Mouse (Mus musculus) forebrain, postnatal 0 days (tissue): ENCODE data around the gene Tubb1. TPM values are rescaled to one million over a fixed set of nuclear protein-coding genes. Genes with fewer than 3 reads are reported as not detected.

ENCODE experiments used
- ATAC-seq: fragments of 200-750 bp; cut with Nextera tagmentation; 2 replicates; pipeline ENCODE4 v1.8.0; 2017; ENCODE audit warnings: mild to moderate bottlenecking, moderate library complexity
- DNase-seq: peaks from one replicate; pipeline ENCODE4 v3.0.0-alpha.2; 2015
- H3K27ac ChIP-seq: fragments of 300-500 bp; sonication (generic); 2 replicates; pipeline ENCODE4 v1.5.1; 2014; ENCODE audit warnings: low read depth, mild to moderate bottlenecking, antibody characterized with exemption, low read length, moderate library complexity, mixed read lengths
- H3K27me3 ChIP-seq: fragments of 300-500 bp; sonication (generic); 2 replicates; pipeline ENCODE4 v1.6.1; 2014; ENCODE audit warnings: mild to moderate bottlenecking, low read length, mixed read lengths; ENCODE audit not compliant: insufficient read depth
- H3K36me3 ChIP-seq: fragments of 300-500 bp; sonication (generic); 2 replicates; pipeline ENCODE4 v1.6.1; 2014; ENCODE audit warnings: mild to moderate bottlenecking, moderate library complexity; ENCODE audit not compliant: insufficient read depth
- H3K4me1 ChIP-seq: fragments of 300-500 bp; sonication (generic); 2 replicates; pipeline ENCODE4 v1.6.1; 2014; ENCODE audit warnings: antibody characterized with exemption; ENCODE audit not compliant: insufficient read depth
- H3K4me2 ChIP-seq: fragments of 300-500 bp; sonication (generic); 2 replicates; pipeline ENCODE4 v1.6.1; 2014; ENCODE audit warnings: low read depth, mild to moderate bottlenecking, moderate library complexity
- H3K4me3 ChIP-seq: fragments of 300-500 bp; sonication (generic); 2 replicates; pipeline ENCODE4 v1.5.1; 2014; ENCODE audit warnings: low read depth, low read length, mixed read lengths
- H3K9ac ChIP-seq: fragments of 300-500 bp; sonication (generic); 2 replicates; pipeline ENCODE4 v1.6.1; 2014; ENCODE audit warnings: mild to moderate bottlenecking
- H3K9me3 ChIP-seq: fragments of 300-500 bp; sonication (generic); 2 replicates; pipeline ENCODE4 v1.6.1; 2016; ENCODE audit warnings: low read length
- CTCF ChIP-seq: sonication (generic); IDR thresholded peaks from 2 replicates; pipeline ENCODE4 v1.5.1; 2016; ENCODE audit warnings: antibody characterized with exemption, control low read depth, low read depth
- WGBS: fragments of 180-500 bp; shearing (Covaris S2); extraction: QIAGEN DNeasy Blood & Tissue Kit; methylation state at CpG from one replicate; pipeline ENCODE4 v1.1.7; 2014; 5-methylcytosine and 5-hydroxymethylcytosine counted together
- polyA plus RNA-seq: library from polyadenylated mRNA; unstranded; fragments of >200 nt; fragmentation: Nextera tagmentation; extraction: Ambion mirVana; gene quantifications from 2 replicates; pipeline ENCODE4 v1.2.1, GENCODE M21; 2015
- total RNA-seq: library from RNA; depleted of rRNA; stranded (reverse); fragments of >200 nt; gene quantifications from 2 replicates; pipeline ENCODE4 v1.2.3, GENCODE M21; 2014

Tubb1 gene
- total and polyA plus RNA-seq, 2 experiments from 2014 or later: 0.11 to 0.38 TPM

DNA sequence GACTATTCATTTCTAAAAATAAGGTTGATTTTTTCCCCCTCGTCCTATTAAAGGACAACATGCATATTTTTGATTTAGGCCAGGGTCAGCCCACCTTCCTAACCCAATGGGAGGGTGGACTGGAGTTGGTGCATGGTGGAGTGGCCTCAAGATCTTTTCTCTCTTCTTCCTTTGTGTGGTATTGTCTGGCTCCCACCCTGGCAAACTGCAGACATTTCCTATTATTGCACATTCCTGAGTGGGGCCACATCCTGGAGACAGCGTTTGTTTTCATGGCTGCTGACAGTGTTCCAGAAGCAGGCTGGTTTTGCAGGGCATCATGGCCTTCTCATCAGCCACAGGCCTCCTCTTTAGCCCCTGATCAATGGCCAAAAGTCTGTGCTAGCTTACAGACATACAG is 7.4 kb upstream of the Tubb1 start:
- 51% methylated on average over 2 of the region's 2 CpGs for whole genome bisulfite sequencing
- no peak for ATAC-seq
- Histone ChIP-seq H3K9ac (no peak overlapping the region), H3K36me3 (no peaks in the 10 kb centered on the region), H3K4me3 (no peak overlapping the region), H3K4me1 (peaks cover 8% of the 10 kb centered on the region), H3K9me3 (no peaks in the 10 kb centered on the region), H3K27ac (no peak overlapping the region), H3K27me3 (no peaks in the 10 kb centered on the region), H3K4me2 (no peak overlapping the region)
- no peak for DNase-seq
- no peak for TF ChIP-seq CTCF

DNA sequence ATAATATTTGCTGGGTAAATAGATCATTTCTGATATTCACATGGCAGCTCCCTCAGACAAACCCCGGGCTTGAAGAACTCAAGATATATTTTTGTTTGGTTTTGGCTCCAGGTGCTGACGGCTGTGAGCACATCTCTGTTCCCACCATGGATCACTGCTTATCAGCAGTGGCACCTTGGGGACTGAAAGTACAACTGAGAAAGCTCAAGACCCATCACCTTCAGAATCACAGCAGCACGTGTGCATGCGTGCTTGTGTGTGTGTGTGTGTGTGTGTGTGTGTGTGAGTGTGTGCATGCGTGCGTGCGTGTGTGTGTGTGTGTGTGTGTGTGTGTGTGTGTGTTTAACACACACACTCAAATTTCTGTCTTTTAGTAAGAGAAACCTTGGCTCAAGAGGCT is 6.1 kb upstream of the Tubb1 start:
- DNase-seq (no peak), ATAC-seq (no peak)
- H3K4me1 ChIP-seq: peaks cover 2% of the 10 kb centered on the region; the same call in 1 of the 2 replicates
- H3K36me3 ChIP-seq: no peaks in the 10 kb centered on the region
- H3K9me3 ChIP-seq: no peaks in the 10 kb centered on the region
- no peak overlapping the region for H3K27ac ChIP-seq
- no peaks in the 10 kb centered on the region for H3K27me3 ChIP-seq
- H3K4me3 ChIP-seq: no peak overlapping the region
- 95% methylated on average over 7 of the region's 7 CpGs for WGBS
- H3K9ac ChIP-seq: no peak overlapping the region
- no peak overlapping the region for H3K4me2 ChIP-seq
- TF ChIP-seq CTCF: no peak

DNA sequence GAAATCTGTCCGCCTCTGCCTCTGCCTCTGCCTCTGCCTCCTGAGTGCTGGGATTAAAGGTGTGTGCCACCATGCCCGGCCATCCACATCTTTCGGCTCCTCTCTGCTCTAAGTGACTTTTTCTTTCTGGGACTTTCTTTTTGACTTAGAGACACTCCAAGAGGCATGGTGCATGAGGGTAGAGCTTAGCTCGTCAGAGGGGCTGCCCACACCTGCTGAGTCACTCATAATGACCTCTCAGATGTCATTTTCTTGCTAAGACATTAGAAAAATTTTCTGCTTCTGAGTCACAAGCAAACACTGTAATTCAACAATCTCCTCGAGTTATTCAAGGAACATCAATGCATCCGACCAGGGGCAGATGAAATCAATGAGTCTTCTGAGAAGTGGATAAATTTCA is 5.5 kb upstream of the Tubb1 start:
- H3K4me1 ChIP-seq: no peaks in the 10 kb centered on the region
- H3K9ac ChIP-seq: no peak overlapping the region
- H3K36me3 ChIP-seq: no peaks in the 10 kb centered on the region
- no peak for ATAC-seq
- no peak overlapping the region for H3K4me3 ChIP-seq
- H3K27me3 ChIP-seq: no peaks in the 10 kb centered on the region
- DNase-seq: no peak
- no peak overlapping the region for H3K4me2 ChIP-seq
- no peak for TF ChIP-seq CTCF
- WGBS: 85% methylated on average over 6 of the region's 6 CpGs
- H3K9me3 ChIP-seq: no peaks in the 10 kb centered on the region
- no peak overlapping the region for H3K27ac ChIP-seq

DNA sequence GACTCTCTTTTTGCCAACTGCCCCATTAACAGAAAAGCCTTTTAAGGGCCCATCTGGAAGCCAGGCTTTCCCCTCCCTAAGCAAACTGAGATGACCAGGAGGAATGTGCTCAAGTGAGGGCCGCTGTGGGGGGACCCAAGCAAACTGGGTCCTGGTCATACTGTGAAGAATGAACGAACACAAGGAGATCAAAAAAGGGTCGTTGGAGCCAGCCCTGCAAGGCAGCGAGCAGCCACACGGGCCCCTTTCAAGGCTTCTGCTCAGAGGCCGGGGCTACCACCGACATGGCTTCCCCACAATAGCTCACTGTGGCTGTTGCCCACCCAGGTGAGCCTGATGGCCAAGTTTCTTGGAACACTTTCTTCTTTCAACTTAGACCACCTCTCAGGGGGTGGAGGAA is 4.0 kb upstream of the Tubb1 start:
- H3K27me3 ChIP-seq: no peaks in the 10 kb centered on the region
- DNase-seq (no peak), ATAC-seq (no peak)
- no peak overlapping the region for H3K27ac ChIP-seq
- H3K4me1 ChIP-seq: no peaks in the 10 kb centered on the region
- H3K9me3 ChIP-seq: no peaks in the 10 kb centered on the region
- H3K9ac ChIP-seq: no peak overlapping the region
- no peak for TF ChIP-seq CTCF
- WGBS: 55% methylated on average over 7 of the region's 7 CpGs
- H3K4me2 ChIP-seq: no peak overlapping the region
- H3K4me3 ChIP-seq: no peak overlapping the region
- no peaks in the 10 kb centered on the region for H3K36me3 ChIP-seq

DNA sequence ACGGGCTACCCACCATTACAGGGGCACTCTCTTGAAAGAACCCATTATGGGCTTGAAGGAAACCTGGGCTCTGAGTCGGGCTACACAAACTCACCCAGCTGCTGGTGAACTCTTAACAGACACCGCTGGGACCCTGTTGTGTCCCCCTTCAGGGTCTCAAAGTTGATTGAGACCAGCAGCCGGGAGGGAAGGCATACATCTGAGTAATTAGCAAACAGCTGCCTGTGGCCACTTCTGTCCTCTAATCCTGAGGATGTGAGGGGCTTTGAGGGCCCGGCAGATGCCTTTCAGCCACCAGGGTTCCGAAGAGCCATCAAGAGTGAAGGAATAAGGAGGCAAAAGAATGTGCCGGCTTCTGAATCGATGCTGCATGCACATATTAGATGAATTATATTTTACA is 3.6 kb upstream of the Tubb1 start:
- DNase-seq (no peak), ATAC-seq (no peak)
- H3K27me3 ChIP-seq: no peaks in the 10 kb centered on the region
- H3K36me3 ChIP-seq: no peaks in the 10 kb centered on the region
- no peak overlapping the region for H3K4me2 ChIP-seq
- H3K9me3 ChIP-seq: no peaks in the 10 kb centered on the region
- no peak overlapping the region for H3K4me3 ChIP-seq
- TF ChIP-seq CTCF: no peak
- H3K27ac ChIP-seq: no peak overlapping the region
- no peak overlapping the region for H3K9ac ChIP-seq
- no peaks in the 10 kb centered on the region for H3K4me1 ChIP-seq
- 57% methylated on average over 8 of the region's 8 CpGs for WGBS

DNA sequence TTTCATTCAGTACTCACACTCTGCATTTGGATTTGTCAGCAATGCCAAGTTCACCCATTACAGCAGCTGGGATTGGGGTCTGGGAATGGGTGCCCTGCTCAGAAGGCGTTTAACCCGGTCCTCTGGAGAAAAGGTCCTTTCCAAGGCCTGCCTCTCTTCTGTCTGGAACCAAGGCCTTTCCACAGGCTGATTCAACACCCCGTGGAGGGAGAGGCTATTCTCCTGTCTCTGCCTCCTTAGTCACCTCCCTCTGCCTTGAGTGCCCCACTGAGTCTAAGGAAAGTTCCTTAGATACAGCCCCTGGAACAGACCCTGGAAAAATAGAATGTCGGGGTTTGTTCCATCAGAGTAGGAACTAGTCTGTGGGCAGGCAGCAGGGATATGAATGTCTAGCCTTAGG is 2.1 kb upstream of the Tubb1 start:
- H3K27me3 ChIP-seq: no peaks in the 10 kb centered on the region
- ATAC-seq: no peak
- 90% methylated on average over 4 of the region's 4 CpGs for WGBS
- no peak overlapping the region for H3K27ac ChIP-seq
- no peak for TF ChIP-seq CTCF
- H3K36me3 ChIP-seq: no peaks in the 10 kb centered on the region
- no peak overlapping the region for H3K4me3 ChIP-seq
- no peak overlapping the region for H3K9ac ChIP-seq
- no peak overlapping the region for H3K4me2 ChIP-seq
- H3K4me1 ChIP-seq: no peaks in the 10 kb centered on the region
- no peaks in the 10 kb centered on the region for H3K9me3 ChIP-seq
- no peak for DNase-seq

- peak; percentile 22 for TF ChIP-seq CTCF
- WGBS: 74% methylated on average over 7 of the region's 7 CpGs
- Histone ChIP-seq H3K36me3 (no peaks in the 10 kb centered on the region), H3K9me3 (no peaks in the 10 kb centered on the region), H3K4me3 (no peak overlapping the region), H3K27me3 (no peaks in the 10 kb centered on the region), H3K9ac (no peak overlapping the region), H3K27ac (no peak overlapping the region), H3K4me1 (no peaks in the 10 kb centered on the region), H3K4me2 (no peak overlapping the region)
- no peak for DNase-seq
- ATAC-seq: no peak
Measured at GRCm38 (mm10) chr2:174453681-174454080, 3.2 kb downstream of the Tubb1 start.

GRCm38 (mm10) chr2:174459365-174459764 is 8.9 kb downstream of the Tubb1 start:
- TF ChIP-seq CTCF: no peak
- Histone ChIP-seq H3K36me3 (peaks cover 24% of the 10 kb centered on the region), H3K4me2 (no peak overlapping the region), H3K27me3 (no peaks in the 10 kb centered on the region), H3K4me3 (no peak overlapping the region), H3K9me3 (no peaks in the 10 kb centered on the region), H3K4me1 (peaks cover 7% of the 10 kb centered on the region; the same call in 1 of the 2 replicates), H3K27ac (no peak overlapping the region), H3K9ac (no peak overlapping the region)
- DNase-seq: no peak
- WGBS: 52% methylated on average over 2 of the region's 2 CpGs
- ATAC-seq: no peak
